Mouse (Mus musculus) CH12.LX (cell line): ENCODE measurements around the gene Pam16. TPM values are rescaled to one million over a fixed set of nuclear protein-coding genes. Genes with fewer than 3 reads are reported as not detected.

Experiments
- DNase-seq: peaks from one replicate; pipeline ENCODE4 v3.0.0-alpha.2; 2013; ENCODE audit errors: extremely low read depth
- H3K27ac ChIP-seq: 2 replicates; pipeline ENCODE4 v1.5.1; 2012; ENCODE audit warnings: low read depth, mild to moderate bottlenecking, control low read depth, moderate library complexity; ENCODE audit not compliant: insufficient read depth
- H3K27me3 ChIP-seq: replicated peaks from 2 replicates; pipeline ENCODE3; 2012; ENCODE audit warnings: inconsistent platforms
- H3K36me3 ChIP-seq, 2 experiments: replicated peaks in 1 of 2; 2 replicates each; pipeline versions ENCODE3 to v1.6.1; 2012; ENCODE audit warnings: inconsistent platforms in 1 of 2, low read length in 1 of 2, mild to moderate bottlenecking in 1 of 2, mixed read lengths in 1 of 2, moderate library complexity in 1 of 2; ENCODE audit not compliant: control insufficient read depth in 1 of 2, insufficient read depth in 1 of 2
- H3K4me1 ChIP-seq, 2 experiments: 2 replicates each; pipeline ENCODE4 v1.6.1; 2012; ENCODE audit warnings: inconsistent platforms in 1 of 2, moderate library complexity in 1 of 2; ENCODE audit not compliant: insufficient read depth in 2 of 2, control insufficient read depth in 1 of 2
- H3K4me2 ChIP-seq: 2 replicates; pipeline ENCODE4 v1.6.1; 2012; ENCODE audit warnings: low read depth, mild to moderate bottlenecking, control low read depth; ENCODE audit not compliant: poor library complexity, insufficient read depth, severe bottlenecking
- H3K4me3 ChIP-seq, 3 experiments: fragments of 150-350 bp in 1 of 3; sonication (generic) in 1 of 3; replicated peaks in 1 of 3; 2 replicates each; pipeline versions ENCODE3 to v1.5.1; 2011 to 2012; ENCODE audit warnings: low read depth in 2 of 3, low read length in 2 of 3, mild to moderate bottlenecking in 2 of 3, moderate library complexity in 2 of 3, control low read depth in 1 of 3, improper control_type of control experiment in 1 of 3, inconsistent platforms in 1 of 3, mixed read lengths in 1 of 3; ENCODE audit not compliant: poor library complexity in 1 of 3
- H3K79me2 ChIP-seq: replicated peaks from 2 replicates; pipeline ENCODE4 v1.6.1; 2012; ENCODE audit warnings: mild to moderate bottlenecking, moderate library complexity; ENCODE audit not compliant: control insufficient read depth, poor library complexity, insufficient read depth, severe bottlenecking; ENCODE audit errors: extremely low read depth
- H3K9ac ChIP-seq: 2 replicates; pipeline ENCODE4 v1.6.1; 2012; ENCODE audit warnings: low read depth, mild to moderate bottlenecking, control low read depth, moderate library complexity; ENCODE audit not compliant: insufficient read depth
- H3K9me3 ChIP-seq: replicated peaks from 2 replicates; pipeline ENCODE3; 2012; ENCODE audit warnings: low read length, inconsistent platforms, mixed read lengths
- BHLHE40 ChIP-seq: IDR thresholded peaks from 2 replicates; pipeline ENCODE4 v1.6.1; 2011; ENCODE audit warnings: mild to moderate bottlenecking, low read depth, low read length, improper control_type of control experiment
- ELF1 ChIP-seq: IDR thresholded peaks from 2 replicates; pipeline ENCODE4 v1.6.1; 2014; ENCODE audit warnings: low read depth, mild to moderate bottlenecking, inconsistent platforms, low read length, improper control_type of control experiment
- GABPA ChIP-seq: IDR thresholded peaks from 2 replicates; pipeline ENCODE4 v1.6.1; 2012; ENCODE audit warnings: low read depth, low read length, improper control_type of control experiment, inconsistent platforms; ENCODE audit not compliant: insufficient replicate concordance
- JUND ChIP-seq: conservative IDR thresholded peaks from 2 replicates; pipeline ENCODE4 v1.6.1; 2011; ENCODE audit warnings: low read depth, low read length, improper control_type of control experiment
- KAT2A ChIP-seq: IDR thresholded peaks from 2 replicates; pipeline ENCODE4 v1.6.1; 2012; ENCODE audit warnings: low read length, improper control_type of control experiment, inconsistent platforms; ENCODE audit not compliant: insufficient replicate concordance
- MAX ChIP-seq: IDR thresholded peaks from 2 replicates; pipeline ENCODE4 v1.6.1; 2011; ENCODE audit warnings: low read length, improper control_type of control experiment
- MAZ ChIP-seq: IDR thresholded peaks from 2 replicates; pipeline ENCODE4 v1.6.1; 2012; ENCODE audit warnings: low read depth, mild to moderate bottlenecking, inconsistent platforms, low read length, improper control_type of control experiment, moderate library complexity
- MEF2A ChIP-seq: IDR thresholded peaks from 2 replicates; pipeline ENCODE4 v1.6.1; 2014; ENCODE audit warnings: low read depth, mild to moderate bottlenecking, inconsistent platforms, low read length, improper control_type of control experiment, borderline replicate concordance
- MXI1 ChIP-seq: IDR thresholded peaks from 2 replicates; pipeline ENCODE4 v1.6.1; 2011; ENCODE audit warnings: mild to moderate bottlenecking, low read depth, low read length, improper control_type of control experiment
- MYC ChIP-seq: IDR thresholded peaks from 2 replicates; pipeline ENCODE4 v1.6.1; 2011; ENCODE audit warnings: low read depth, mild to moderate bottlenecking, improper control_type of control experiment, low read length
- NELFE ChIP-seq: IDR thresholded peaks from 2 replicates; pipeline ENCODE4 v1.6.1; 2011; ENCODE audit warnings: low read depth, low read length, improper control_type of control experiment
- PAX5 ChIP-seq: IDR thresholded peaks from 2 replicates; pipeline ENCODE4 v1.6.1; 2012; ENCODE audit warnings: low read length, inconsistent platforms, mixed read lengths
- RAD21 ChIP-seq: IDR thresholded peaks from 2 replicates; pipeline ENCODE4 v1.6.1; 2011; ENCODE audit warnings: low read depth, mild to moderate bottlenecking, low read length, improper control_type of control experiment, moderate library complexity
- SMC3 ChIP-seq: IDR thresholded peaks from 2 replicates; pipeline ENCODE4 v1.6.1; 2011; ENCODE audit warnings: low read depth, low read length, improper control_type of control experiment
- TBP ChIP-seq: conservative IDR thresholded peaks from 2 replicates; pipeline ENCODE4 v1.6.1; 2011; ENCODE audit warnings: low read depth, low read length, improper control_type of control experiment
- UBTF ChIP-seq: IDR thresholded peaks from 2 replicates; pipeline ENCODE4 v1.6.1; 2012; ENCODE audit warnings: low read depth, mild to moderate bottlenecking, inconsistent platforms, low read length, improper control_type of control experiment, moderate library complexity
- USF1 ChIP-seq: IDR thresholded peaks from 2 replicates; pipeline ENCODE4 v1.6.1; 2014; ENCODE audit warnings: low read depth, mild to moderate bottlenecking, inconsistent platforms, low read length, improper control_type of control experiment
- USF2 ChIP-seq: conservative IDR thresholded peaks from 2 replicates; pipeline ENCODE4 v1.6.1; 2011; ENCODE audit warnings: low read depth, low read length, improper control_type of control experiment
- ZKSCAN1 ChIP-seq: IDR thresholded peaks from 2 replicates; pipeline ENCODE4 v1.6.1; 2012; ENCODE audit warnings: low read depth, inconsistent platforms, low read length, improper control_type of control experiment, borderline replicate concordance
- dilution Hi-C: fragments of 300-500 bp; cut with MboI; formaldehyde crosslinking; loops from 2 replicates; pipeline ENCODE4 v1.14.3; 2020; ENCODE audit warnings: low sequenced_read_pairs; ENCODE audit not compliant: extremely low pct_unique_long_range_greater_than_20kb, extremely low pct_ligation_motif_present
- in situ Hi-C: fragments of 300-500 bp; cut with MboI; formaldehyde crosslinking; loops from 3 replicates; pipeline ENCODE4 v1.14.3; 2019; ENCODE audit warnings: low sequenced_read_pairs, low pct_ligation_motif_present, low pct_unique_long_range_greater_than_20kb, mixed read lengths
- polyA plus RNA-seq: library from polyadenylated mRNA; unstranded; fragments of >175 nt; gene quantifications from 2 replicates; pipeline ENCODE4 v1.2.1, GENCODE M21; 2012; ENCODE audit warnings: low read depth; ENCODE audit not compliant: insufficient read length
- total RNA-seq, 2 experiments: library from RNA; depleted of rRNA; stranded (reverse); fragments of 300-350 nt in 1 of 2; fragments of >200 nt in 1 of 2; gene quantifications; 2 replicates each; pipeline ENCODE4 v1.2.3; 2012 to 2014

The Pam16 gene
- total and polyA plus RNA-seq, 3 experiments = 11.6 to 152 (median 103) TPM

GRCm38 (mm10) chr16:4659326-4659725, 34.5 kb upstream of the Pam16 start:
- Histone ChIP-seq H3K36me3 (peaks cover 51 to 87% of the 10 kb centered on the region in 2 experiments), H3K27me3 (no peaks in the 10 kb centered on the region), H3K4me3 (no peak overlapping the region), H3K9me3 (no peaks in the 10 kb centered on the region), H3K4me1 (peaks cover 0 to 29% of the 10 kb centered on the region in 2 experiments; a peak in 2 of 4 replicates), H3K9ac (no peak overlapping the region), H3K4me2 (no peak overlapping the region), H3K79me2 (no peaks in the 10 kb centered on the region), H3K27ac (no peak overlapping the region)
- dilution Hi-C loops = no loop called here
- no peak for DNase-seq
- in situ Hi-C loops = no loop called here
- TF ChIP-seq NELFE (no peak), USF1 (no peak), MAZ (no peak)

GRCm38 (mm10) chr16:4658781-4659245, 34.0 kb upstream of the Pam16 start:
- Histone ChIP-seq H3K4me1 (peaks cover 0 to 25% of the 10 kb centered on the region in 2 experiments; a peak in 2 of 4 replicates), H3K36me3 (peaks cover 51 to 88% of the 10 kb centered on the region in 2 experiments), H3K4me2 (no peak overlapping the region), H3K79me2 (no peaks in the 10 kb centered on the region), H3K9ac (no peak overlapping the region), H3K27me3 (no peaks in the 10 kb centered on the region), H3K4me3 (no peak overlapping the region), H3K9me3 (no peaks in the 10 kb centered on the region), H3K27ac (no peak overlapping the region)
- no peak for DNase-seq
- no peak for TF ChIP-seq RAD21
- TF ChIP-seq PAX5 = no peak
- no peak for TF ChIP-seq MXI1
- TF ChIP-seq UBTF = no peak
- no peak for TF ChIP-seq SMC3
- no peak for TF ChIP-seq USF2
- no peak for TF ChIP-seq JUND
- no peak for TF ChIP-seq MAX
- no peak for TF ChIP-seq TBP
- no peak for TF ChIP-seq BHLHE40
- TF ChIP-seq GABPA = no peak
- dilution Hi-C loops (no loop called here), in situ Hi-C loops (no loop called here)

GRCm38 (mm10) chr16:4656571-4657081, 31.8 kb upstream of the Pam16 start:
- Histone ChIP-seq H3K9ac (no peak overlapping the region), H3K27me3 (no peaks in the 10 kb centered on the region), H3K4me3 (no peak overlapping the region), H3K27ac (no peak overlapping the region), H3K9me3 (no peaks in the 10 kb centered on the region), H3K4me1 (peaks cover 0 to 22% of the 10 kb centered on the region in 2 experiments; a peak in 2 of 4 replicates), H3K79me2 (no peaks in the 10 kb centered on the region), H3K36me3 (peaks cover 63 to 90% of the 10 kb centered on the region in 2 experiments), H3K4me2 (no peak overlapping the region)
- no peak for TF ChIP-seq MAZ
- TF ChIP-seq KAT2A = no peak
- TF ChIP-seq ELF1 = no peak
- TF ChIP-seq BHLHE40 = no peak
- no peak for TF ChIP-seq ZKSCAN1
- TF ChIP-seq MEF2A = no peak
- no peak for TF ChIP-seq MYC
- TF ChIP-seq MAX = no peak
- in situ Hi-C loops (no loop called here), dilution Hi-C loops (no loop called here)
- no peak for DNase-seq
